Mouse (Mus musculus): ENCODE data around the gene 1110008P14Rik.

GRCm38 (mm10) chr2:32329531-32329930, 52.2 kb downstream of the 1110008P14Rik start:
- TF ChIP-seq CTCF (IDR thresholded peaks at IDR 0.05; ENCODE audit: low read depth, low read length) (no peak), POLR2A (IDR thresholded peaks at IDR 0.05; ENCODE audit: insufficient read depth, low read length) (no peak)

Data from ES-Bruce4 (cell line).